Mouse (Mus musculus) ovary, postnatal 36 days (tissue): ENCODE results near the gene Rsbn1.
A peak's percentile ranks its signal among the peaks of the same experiment; 100 is the strongest.

Experiments used
- DNase-seq: peaks from one replicate; pipeline ENCODE4 v3.0.0; 2022; ENCODE audit warnings: low spot score, mixed read lengths

The Rsbn1 gene

DNA sequence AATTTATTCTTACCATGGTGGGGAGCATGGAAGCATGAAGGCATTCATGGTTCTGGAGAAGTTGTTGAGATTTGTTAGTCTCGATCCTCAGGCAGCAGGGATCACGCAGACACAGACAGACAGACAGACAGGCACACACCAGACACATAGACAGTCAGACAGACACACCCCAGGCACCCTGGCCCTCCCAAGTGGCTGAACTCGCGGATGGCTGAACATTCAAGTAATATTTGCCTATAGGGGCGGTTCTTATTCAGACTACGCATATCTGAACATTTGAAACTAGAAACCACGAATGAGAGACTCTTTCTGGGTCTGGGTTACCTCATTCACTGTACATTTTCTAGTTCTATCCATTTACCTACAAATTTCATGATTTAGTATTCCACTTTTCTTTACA is 34.7 kb downstream of the Rsbn1 start:
- no peak for DNase-seq

DNA sequence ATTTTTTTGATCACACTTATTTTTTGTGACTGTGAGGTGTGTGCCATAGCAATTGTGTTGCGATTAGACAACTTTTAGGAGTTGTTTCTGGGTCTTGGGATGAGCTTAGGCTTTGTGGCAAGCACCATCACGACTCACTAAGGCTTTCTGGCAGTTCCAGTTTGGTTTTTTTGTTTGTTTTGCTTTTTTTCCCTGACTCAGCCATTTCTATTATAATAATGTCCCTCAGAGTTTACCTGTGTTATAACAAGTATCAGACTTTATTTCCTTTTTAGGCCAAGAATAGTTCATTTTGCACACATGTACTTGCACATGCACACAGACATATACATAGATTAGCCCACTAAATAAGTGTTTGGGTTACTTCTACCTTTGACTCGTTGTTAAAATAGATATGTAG is 46.7 kb downstream of the Rsbn1 start:
- no peak for DNase-seq

DNA sequence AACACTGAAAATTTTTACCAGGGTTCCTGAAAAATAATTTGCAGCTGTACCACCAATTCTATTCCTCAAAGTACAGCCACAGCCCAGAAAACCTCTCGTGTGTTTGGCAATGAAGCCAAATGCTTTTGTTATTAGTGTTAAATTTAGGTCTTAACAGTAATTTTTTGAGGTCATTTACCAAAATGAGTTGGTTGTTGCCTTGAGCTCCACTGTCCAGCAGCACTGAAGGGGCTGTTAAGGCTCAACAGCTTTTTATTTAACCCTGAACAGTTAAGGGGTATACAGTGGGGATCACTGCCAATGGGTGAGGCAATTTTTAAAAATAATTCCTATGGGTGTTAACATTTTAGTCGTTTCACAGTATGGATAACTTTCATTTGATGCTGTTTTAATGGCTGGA is 53.3 kb downstream of the Rsbn1 start:
- DNase-seq = no peak

DNA sequence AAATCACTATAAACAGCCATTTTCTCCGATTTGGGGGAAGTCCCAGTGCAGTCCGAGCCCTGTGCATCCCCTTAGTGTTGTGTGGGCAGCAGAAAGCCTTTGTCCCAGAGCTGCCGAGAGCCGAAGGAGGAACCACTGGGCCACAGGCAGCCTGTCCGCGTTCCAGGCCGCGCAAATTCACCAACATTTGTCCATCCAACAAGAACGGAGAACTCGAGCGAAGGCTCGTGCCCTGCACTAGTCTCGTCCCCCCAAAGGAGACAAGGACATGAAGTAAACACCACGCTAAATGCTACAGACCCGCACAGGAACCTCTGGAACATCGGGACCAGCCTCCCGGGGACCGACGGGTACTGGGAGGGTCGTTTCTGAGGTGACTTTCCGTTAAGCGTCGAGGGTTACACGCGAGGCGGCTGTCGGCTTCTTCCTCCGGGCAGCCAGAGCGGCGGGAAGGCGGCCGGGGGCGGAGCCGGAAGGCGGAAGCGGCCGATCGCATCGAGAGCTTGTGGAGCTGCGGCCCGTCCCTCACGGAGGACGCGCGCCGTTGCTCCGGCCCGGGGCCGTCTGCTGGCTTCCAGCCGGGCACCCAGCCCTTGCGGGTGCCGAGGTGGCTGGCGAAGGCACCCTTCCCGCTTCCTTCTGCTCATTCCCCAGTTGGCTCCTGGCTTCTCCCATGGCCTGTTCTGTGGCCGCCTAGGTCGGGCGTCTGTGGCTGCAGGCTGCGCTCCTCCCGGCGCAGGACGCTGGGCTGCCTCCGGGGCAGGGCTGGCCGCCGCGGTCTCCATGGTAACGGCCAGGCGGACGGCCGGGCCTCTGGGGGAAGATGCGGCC is 54.2 kb downstream of the Rsbn1 start, which contains the start of gene Phtf1:
TSS of gene Phtf1 (plus strand) at position 250 of the 831 bp plus-strand sequence.
- DNase-seq = peak; percentile 87

DNA sequence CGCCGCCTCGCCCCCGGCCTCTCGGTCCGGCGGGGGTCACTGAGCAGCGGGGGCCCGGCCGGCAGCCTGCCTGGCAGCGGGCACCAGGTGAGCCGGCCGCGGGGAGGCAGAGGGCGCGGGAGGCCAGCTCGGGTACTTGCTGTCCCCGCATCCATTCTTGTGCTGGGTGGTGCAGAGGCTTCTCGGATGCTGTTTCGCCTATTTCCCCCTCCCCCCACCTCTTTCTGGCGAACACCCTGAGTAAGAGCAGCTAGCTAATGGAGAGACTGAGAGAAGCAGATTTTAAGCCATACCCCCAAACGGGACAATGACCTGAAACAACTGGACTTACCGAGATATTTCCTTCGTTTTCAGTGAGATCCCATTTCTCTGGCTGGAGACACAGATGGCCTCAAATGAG is 54.8 kb downstream of the Rsbn1 start:
- DNase-seq = no peak

DNA sequence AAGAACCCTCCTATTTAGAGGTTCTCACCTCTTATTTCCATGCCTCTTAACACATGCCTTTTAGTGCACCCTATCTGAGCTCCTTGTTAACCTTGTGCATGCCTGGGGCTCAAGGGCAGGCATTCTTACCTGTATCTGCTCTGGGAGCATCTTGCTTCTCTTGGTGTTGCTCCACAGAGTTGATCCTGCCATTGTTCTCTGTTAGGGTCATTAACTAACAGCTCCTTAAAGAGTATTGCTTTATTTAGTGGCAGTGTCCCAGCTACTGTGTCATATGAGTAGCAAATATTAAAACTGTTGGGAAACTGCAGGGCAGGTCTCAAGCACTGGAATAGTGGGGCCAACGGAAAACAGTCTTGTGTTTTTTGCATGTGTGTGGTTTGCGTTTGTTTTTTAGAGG is 57.2 kb downstream of the Rsbn1 start:
- no peak for DNase-seq

DNA sequence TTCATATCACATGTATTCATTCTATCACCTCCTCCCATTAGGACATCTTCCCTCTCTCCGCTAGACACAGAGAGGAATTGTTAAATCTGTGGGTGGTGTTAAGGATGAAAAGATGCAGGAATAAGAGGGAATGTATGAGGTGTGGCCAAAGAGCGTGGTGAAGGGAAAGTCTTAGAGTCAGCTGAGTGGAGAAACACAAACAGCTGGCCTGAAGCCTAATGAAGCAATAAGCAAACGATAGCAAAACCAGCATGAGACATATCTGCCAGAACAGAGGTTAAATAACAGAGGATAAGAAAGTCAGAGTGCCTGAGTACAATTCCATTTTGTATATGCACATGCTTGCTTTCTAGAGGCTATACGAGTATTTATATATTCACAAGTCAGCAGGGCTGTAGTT is 70.6 kb downstream of the Rsbn1 start:
- no peak for DNase-seq

DNA sequence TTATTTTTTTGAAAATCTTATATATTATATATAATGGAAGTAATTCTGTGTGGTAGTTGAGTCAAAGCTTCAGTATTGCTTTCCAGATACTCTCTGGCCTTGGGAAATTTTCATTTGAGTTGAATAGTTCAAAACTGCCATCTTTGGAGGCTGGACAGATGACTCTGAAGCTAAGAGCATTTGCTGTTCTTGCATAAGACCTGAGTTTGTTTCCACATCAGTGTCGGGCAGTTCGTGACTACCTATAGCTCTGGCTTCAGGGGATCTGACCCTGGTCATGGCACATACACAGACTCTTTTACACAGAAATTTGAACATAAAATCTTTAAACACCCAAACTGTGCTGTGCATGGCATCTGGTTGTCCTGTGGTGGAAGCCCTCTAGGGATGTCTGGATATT is 71.3 kb downstream of the Rsbn1 start:
- no peak for DNase-seq

DNA sequence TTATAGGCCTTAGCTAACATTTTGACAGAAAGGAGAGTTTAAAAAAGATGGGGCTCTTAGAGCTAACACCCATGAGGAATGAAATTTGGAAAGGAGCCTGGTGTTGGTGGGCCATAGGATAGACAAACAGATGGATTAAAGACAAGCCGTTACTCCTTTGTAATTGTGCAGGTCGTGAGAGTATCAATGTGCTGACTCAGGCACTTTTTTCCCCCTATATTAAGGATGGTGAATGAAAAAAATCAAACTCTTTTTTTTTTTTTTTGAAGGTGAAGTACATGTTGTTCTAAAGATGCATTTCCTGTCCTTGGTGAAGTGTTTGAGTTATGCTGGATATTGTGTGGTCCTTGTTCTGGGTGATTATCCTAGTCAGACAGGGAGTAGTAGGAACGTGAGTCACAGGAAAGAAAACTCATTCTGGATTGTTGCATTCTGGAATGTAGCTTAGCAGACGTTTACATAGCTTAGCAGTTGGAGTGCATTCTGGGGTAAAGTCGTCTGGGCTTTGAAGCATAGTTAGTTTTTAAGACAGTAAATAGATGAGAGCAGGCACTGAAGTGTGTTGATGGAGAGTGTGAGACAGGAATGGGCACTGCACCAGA is 74.0 kb downstream of the Rsbn1 start:
- DNase-seq = no peak

DNA sequence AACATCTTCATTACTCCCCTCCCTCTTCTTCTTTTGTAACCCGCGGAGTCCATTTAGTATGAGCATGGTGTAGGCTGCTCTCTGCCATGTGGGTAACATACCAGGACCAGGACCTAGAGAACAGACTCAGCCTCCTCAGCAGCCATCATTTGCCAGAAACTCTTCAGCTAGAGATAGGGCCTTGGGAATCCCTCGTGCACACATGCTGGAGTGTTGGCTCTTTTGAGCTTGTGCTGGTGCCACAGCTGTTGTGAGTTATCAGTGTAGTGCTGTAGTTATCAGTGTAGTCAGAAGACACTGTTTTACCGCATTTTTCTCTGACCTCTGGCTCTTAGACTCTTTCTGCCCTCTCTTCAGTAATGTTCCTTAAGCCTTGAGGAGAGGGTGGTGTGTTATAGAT is 75.4 kb downstream of the Rsbn1 start:
- DNase-seq = no peak

DNA sequence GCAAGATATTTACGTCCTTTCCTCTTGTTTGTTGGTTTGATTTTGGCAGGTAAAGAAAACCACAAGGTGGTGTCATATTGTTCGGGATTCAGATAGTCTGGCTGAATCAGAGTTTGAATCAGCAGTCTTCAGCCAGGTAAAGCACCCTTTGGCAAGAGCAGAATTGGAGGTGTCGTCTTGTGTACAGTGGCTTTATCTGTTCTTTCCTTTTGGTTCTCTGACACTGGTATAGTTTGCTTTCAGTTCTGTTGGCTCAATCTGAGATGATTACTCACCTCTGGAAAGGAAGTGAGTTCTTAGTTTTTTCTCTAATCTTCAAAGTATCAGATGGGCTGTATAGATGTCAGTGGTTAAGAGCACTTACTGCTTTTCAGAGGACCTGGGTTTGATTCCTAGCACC is 77.4 kb downstream of the Rsbn1 start:
- no peak for DNase-seq

DNA sequence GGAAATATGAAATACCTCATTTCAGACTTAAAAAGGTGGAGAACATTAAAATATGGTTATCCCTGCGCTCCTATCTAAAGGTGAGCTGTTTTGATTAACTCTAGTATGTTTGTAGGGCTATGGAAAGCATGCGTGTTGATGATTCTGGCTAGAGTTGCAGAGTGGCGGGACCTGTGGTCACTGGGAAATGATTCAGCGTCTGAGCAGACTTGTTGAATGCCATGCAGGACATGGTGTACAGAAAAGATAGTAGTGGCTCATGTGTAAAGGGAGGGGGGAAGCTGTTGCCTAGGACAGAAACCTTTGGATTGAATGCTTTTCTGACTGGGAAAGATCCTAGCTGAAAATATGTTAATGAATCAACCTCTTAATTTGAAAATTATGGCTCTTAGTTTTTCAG is 84.8 kb downstream of the Rsbn1 start:
- no peak for DNase-seq

DNA sequence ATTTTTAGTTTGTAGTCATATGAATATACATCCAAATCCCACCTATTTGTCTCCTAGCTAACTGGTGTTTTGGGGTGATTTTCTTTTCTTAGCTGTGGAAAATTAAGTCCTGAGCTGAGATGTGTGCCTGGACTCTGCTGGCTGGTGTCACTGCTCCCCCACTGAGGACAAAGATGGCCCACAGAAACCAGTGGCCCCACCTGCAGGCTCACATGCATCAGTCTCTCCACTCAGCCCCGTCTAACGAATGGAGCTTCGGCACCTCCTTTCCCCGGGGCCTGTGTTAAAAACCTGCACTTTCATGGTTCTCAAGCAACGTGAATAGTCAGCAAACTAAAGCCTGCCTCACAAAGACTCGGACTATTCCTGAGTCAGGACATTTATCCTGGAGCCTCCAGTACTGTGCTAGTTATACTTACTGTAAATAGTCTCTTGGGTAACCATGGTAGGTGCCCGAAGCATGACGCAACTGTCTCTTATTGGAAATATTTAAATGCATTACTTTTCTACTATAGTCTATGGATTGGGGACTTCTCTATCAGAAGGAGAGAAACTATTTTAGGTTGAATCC is 93.1 kb downstream of the Rsbn1 start:
- no peak for DNase-seq

DNA sequence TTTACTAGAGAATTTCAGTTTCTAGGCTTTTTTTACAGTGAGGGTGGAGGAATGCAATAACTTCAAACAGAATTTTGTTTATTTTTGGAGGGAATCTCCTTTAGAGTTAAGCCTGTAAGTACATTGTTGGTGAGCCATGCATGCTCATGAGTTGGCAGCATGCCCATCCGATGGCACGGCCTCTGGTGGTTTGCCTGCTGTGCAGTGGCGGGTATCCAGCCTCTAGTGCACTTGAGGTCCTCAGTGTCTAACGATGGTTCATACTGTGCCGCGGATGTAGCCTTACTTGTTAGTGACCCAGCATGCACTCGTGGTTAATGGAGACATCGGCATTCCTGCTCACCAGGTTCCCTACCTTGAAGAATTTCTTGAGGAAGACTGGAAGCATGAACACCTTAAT is 93.6 kb downstream of the Rsbn1 start:
- peak; percentile 21 for DNase-seq

DNA sequence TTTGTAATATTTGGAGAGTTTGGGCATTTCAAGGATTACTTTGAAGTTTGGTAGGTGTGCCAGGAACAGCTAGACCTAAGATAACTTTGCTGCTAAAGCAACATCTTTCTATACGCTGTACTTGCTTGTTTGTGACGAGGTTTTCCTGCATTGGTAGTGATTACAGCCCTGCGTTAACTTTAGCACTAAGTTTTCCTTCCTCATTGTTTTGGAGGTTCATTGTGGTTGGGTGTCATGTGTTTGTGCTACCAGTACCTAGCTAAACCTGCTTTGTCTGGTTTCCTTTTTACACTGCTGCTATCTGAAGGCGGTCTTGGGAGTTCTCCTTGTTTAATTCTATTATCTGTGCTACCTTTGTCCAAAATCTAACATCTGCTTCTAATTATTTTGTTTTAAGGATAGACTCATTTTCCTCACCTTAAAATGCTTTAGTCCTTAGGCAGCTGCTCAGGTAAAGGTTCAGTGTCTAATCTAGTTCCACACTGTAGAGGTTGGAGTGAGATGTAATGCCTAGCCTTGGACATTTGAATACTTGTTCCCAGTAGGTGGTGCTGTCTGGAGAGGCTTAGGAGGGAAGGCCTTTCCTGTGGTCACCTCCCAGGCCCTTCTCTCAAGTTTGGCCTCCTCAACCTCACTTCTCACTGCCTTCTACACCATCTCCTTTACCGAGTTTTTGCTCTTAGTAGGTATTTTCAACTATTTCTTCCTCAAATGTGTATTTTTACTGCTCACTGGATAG is 96.2 kb downstream of the Rsbn1 start:
- DNase-seq = no peak

DNA sequence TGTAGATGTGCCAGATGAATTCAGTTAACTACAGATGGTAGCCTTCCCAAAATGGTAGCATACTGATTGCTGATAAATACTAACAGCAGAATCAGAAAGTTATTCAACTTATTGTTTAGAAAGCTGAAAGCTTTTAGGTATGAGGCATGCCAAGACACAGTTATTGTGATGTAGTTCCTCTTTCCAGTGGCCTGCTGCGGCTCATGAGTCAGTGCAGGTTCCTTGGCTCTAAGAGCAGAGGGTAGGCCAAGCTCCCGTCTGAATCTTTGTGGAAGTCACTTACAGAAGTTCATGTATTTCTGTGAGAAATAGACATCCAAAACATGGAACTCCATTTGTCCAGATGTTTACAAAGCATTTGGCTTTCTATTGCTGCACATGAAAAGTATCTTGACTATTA is 98.1 kb downstream of the Rsbn1 start:
- no peak for DNase-seq
